Mouse (Mus musculus) limb, embryonic 15.5 days (tissue): ENCODE data around the gene Grm4. TPM values are rescaled to one million over a fixed set of nuclear protein-coding genes. Genes with fewer than 3 reads are reported as not detected.
A peak's percentile ranks its signal among the peaks of the same experiment; 100 is the strongest.

Experiments
- ATAC-seq: fragments of 200-750 bp; cut with Nextera tagmentation; 2 replicates; pipeline ENCODE4 v1.8.0; 2017; ENCODE audit warnings: low read depth, moderate TSS enrichment; ENCODE audit not compliant: insufficient number of reproducible peaks, low FRiP score, low TSS enrichment
- H3K27ac ChIP-seq: fragments of 300-500 bp; sonication (generic); 2 replicates; pipeline ENCODE4 v1.5.1; 2015; ENCODE audit warnings: moderate library complexity, mild to moderate bottlenecking, inconsistent platforms
- H3K27me3 ChIP-seq: fragments of 300-500 bp; sonication (generic); 2 replicates; pipeline ENCODE4 v1.6.1; 2015; ENCODE audit warnings: inconsistent platforms
- H3K36me3 ChIP-seq: fragments of 300-500 bp; sonication (generic); 2 replicates; pipeline ENCODE4 v1.6.1; 2015; ENCODE audit warnings: inconsistent platforms
- H3K4me1 ChIP-seq: fragments of 300-500 bp; sonication (generic); 2 replicates; pipeline ENCODE4 v1.6.1; 2015; ENCODE audit warnings: inconsistent platforms
- H3K4me2 ChIP-seq: fragments of 300-500 bp; sonication (generic); 2 replicates; pipeline ENCODE4 v1.6.1; 2015; ENCODE audit warnings: mild to moderate bottlenecking, inconsistent platforms
- H3K4me3 ChIP-seq: fragments of 300-500 bp; sonication (generic); 2 replicates; pipeline ENCODE4 v1.5.1; 2015; ENCODE audit warnings: mild to moderate bottlenecking, inconsistent platforms
- H3K9ac ChIP-seq: fragments of 300-500 bp; sonication (generic); 2 replicates; pipeline ENCODE4 v1.6.1; 2015; ENCODE audit warnings: inconsistent platforms
- H3K9me3 ChIP-seq: fragments of 300-500 bp; sonication (generic); 2 replicates; pipeline ENCODE4 v1.6.1; 2016; ENCODE audit warnings: inconsistent platforms
- WGBS: fragments of 180-500 bp; shearing (Covaris S2); methylation state at CpG from one replicate; pipeline ENCODE4 v1.1.7; 2015; 5-methylcytosine and 5-hydroxymethylcytosine counted together
- polyA plus RNA-seq: library from polyadenylated mRNA; unstranded; fragments of >200 nt; fragmentation: Nextera tagmentation; extraction: Ambion mirVana; gene quantifications from 2 replicates; pipeline ENCODE4 v1.2.1, GENCODE M21; 2015

The Grm4 gene
- polyA plus RNA-seq, 1 experiment from 2014 or later, result 0.54 TPM

GRCm38 (mm10) chr17:27518700-27519595, 2.3 kb downstream of the Grm4 start:
- Histone ChIP-seq H3K9ac (no peak overlapping the region), H3K36me3 (no peaks in the 10 kb centered on the region), H3K4me1 (peaks cover 5% of the 10 kb centered on the region), H3K4me2 (no peak overlapping the region), H3K9me3 (no peaks in the 10 kb centered on the region), H3K27me3 (peaks cover 82% of the 10 kb centered on the region), H3K27ac (no peak overlapping the region), H3K4me3 (no peak overlapping the region)
- no peak for ATAC-seq
- 54% methylated on average over 15 of the region's 15 CpGs for WGBS

DNA sequence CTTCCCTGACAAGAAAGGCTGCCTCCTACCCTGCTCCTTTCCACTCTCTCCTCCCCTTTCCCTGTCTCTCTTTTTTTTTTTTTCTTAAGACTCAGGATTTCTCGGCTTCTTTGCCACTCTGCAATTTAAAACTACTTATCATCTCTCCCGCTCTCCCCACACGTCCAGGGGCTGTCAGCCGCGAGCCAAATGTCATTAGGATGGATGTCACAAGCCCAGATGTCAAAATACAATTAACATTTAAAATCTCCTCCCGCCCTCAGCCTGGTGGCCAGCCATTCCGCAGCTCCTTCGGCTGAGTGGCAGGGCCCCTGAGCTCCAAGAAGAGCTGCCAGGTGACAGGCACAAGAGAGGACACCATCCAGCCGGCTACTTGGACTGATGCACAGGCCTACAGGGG, 2.9 kb downstream of the Grm4 start:
- no peak for ATAC-seq
- no peak overlapping the region for H3K9ac ChIP-seq
- WGBS, result 27% methylated on average over 9 of the region's 9 CpGs

GRCm38 (mm10) chr17:27513916-27514762, 7.1 kb downstream of the Grm4 start:
- Histone ChIP-seq H3K4me1 (peaks cover 25% of the 10 kb centered on the region), H3K9me3 (no peaks in the 10 kb centered on the region), H3K9ac (no peak overlapping the region), H3K36me3 (no peaks in the 10 kb centered on the region), H3K27me3 (peaks cover 97% of the 10 kb centered on the region), H3K27ac (no peak overlapping the region), H3K4me3 (peak overlapping the region; percentile 54), H3K4me2 (peak overlapping the region; percentile 100)
- no peak for ATAC-seq
- WGBS, result 33% methylated on average over 27 of the region's 27 CpGs

More for the DNA sequence above, 2.9 kb downstream of the Grm4 start:
- Histone ChIP-seq H3K4me3 (no peak overlapping the region), H3K27me3 (peaks cover 89% of the 10 kb centered on the region), H3K27ac (no peak overlapping the region), H3K4me2 (no peak overlapping the region), H3K9me3 (no peaks in the 10 kb centered on the region), H3K36me3 (no peaks in the 10 kb centered on the region), H3K4me1 (peaks cover 12% of the 10 kb centered on the region)

GRCm38 (mm10) chr17:27513279-27513915, 7.8 kb downstream of the Grm4 start:
- Histone ChIP-seq H3K4me3 (peak overlapping the region; percentile 54), H3K4me2 (peak overlapping the region; percentile 100), H3K9me3 (no peaks in the 10 kb centered on the region), H3K27me3 (peaks cover 97% of the 10 kb centered on the region), H3K9ac (peak overlapping the region; percentile 31; the same call in 1 of the 2 replicates), H3K4me1 (peaks cover 25% of the 10 kb centered on the region), H3K36me3 (no peaks in the 10 kb centered on the region), H3K27ac (no peak overlapping the region)
- WGBS, result under 1% methylated on average over 65 of the region's 66 CpGs
- no peak for ATAC-seq

GRCm38 (mm10) chr17:27512619-27513161, 8.5 kb downstream of the Grm4 start:
- Histone ChIP-seq H3K4me1 (peaks cover 25% of the 10 kb centered on the region), H3K36me3 (no peaks in the 10 kb centered on the region), H3K9me3 (no peaks in the 10 kb centered on the region), H3K9ac (peak overlapping the region; percentile 31), H3K4me3 (peak overlapping the region; percentile 54), H3K27ac (no peak overlapping the region), H3K4me2 (peak overlapping the region; percentile 100), H3K27me3 (peaks cover 95% of the 10 kb centered on the region)
- WGBS, result under 1% methylated on average over 72 of the region's 78 CpGs
- ATAC-seq, result no peak

DNA sequence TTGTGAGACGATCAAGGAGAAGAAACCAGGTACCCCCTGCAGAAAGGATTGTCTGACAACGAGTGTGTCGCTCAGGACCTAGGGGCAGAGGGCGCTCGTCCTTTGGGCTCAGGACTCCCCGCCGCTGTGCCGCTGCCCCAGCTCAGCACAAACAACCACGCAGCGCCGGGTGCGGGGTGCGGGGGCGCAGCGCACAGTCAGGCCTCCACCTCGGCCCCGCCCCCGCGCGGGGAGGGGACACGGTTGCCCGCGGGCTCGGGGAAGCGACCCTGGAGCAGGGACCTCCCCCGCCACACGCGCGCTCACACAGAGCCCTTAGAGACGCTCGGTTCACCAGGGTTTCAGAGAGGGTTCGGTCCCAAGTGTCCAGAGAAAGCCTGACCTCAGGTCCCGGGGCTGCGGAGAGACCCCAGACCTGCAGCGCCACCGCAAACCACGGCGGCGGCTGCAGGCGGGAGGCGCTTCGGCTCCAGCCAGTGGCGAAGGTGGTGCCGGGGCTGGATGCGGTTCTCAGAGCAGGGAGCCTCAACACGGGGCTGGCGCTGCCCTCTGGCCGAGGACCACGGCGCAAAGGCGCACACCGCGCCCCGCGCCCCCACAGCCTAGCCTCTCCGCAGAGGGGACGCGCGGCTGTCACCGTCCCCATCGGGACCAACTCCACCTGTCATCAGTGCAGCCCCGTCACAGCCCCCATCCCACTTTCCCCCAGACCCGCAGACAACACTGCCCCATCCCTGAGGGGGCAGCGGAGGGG, 9.2 kb downstream of the Grm4 start:
- Histone ChIP-seq H3K27me3 (peaks cover 94% of the 10 kb centered on the region), H3K4me1 (peaks cover 25% of the 10 kb centered on the region), H3K4me2 (peak overlapping the region; percentile 100), H3K27ac (no peak overlapping the region), H3K36me3 (no peaks in the 10 kb centered on the region), H3K4me3 (peak overlapping the region; percentile 54), H3K9ac (0 out of 2 replicates have a peak overlapping the region, but pooled peaks have one; percentile 31), H3K9me3 (no peaks in the 10 kb centered on the region)
- under 1% methylated on average over 64 of the region's 64 CpGs for WGBS
- ATAC-seq, result no peak

- Histone ChIP-seq H3K27ac (no peak overlapping the region), H3K4me1 (peaks cover 27% of the 10 kb centered on the region), H3K36me3 (no peaks in the 10 kb centered on the region), H3K9me3 (no peaks in the 10 kb centered on the region), H3K4me2 (no peak overlapping the region), H3K27me3 (peaks cover 95% of the 10 kb centered on the region), H3K4me3 (0 out of 2 replicates have a peak overlapping the region, but pooled peaks have one; percentile 54), H3K9ac (no peak overlapping the region)
- ATAC-seq, result no peak
- 88% methylated on average over 7 of the region's 7 CpGs for WGBS
Measured at GRCm38 (mm10) chr17:27511125-27511735, 10.0 kb downstream of the Grm4 start.

GRCm38 (mm10) chr17:27510258-27511124, 10.7 kb downstream of the Grm4 start:
- H3K4me2 ChIP-seq, result no peak overlapping the region
- H3K36me3 ChIP-seq, result no peaks in the 10 kb centered on the region
- 48% methylated on average over 9 of the region's 9 CpGs for WGBS

DNA sequence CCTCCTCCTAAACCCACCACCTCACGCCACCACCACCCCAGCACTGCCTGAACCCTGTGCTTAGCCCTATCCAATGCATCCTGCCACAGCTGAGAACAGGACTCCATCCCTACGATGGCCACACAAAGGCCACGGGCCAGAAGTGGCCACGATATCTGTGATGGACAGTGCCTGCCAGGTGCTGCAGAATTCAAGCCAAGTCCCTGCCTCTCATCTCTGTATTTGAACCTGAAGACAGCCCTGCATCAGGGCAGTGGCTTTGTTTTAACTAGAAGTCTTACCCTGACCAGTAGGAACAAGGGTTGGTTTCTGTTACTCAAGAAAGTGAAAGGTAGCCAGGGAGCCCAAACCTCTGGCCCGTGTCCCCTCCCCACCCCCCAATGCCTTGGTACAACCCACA, 12.1 kb downstream of the Grm4 start:
- H3K4me1 ChIP-seq, result peaks cover 38% of the 10 kb centered on the region
- WGBS, result 76% methylated on average over 5 of the region's 5 CpGs

More at GRCm38 (mm10) chr17:27510258-27511124, 10.7 kb downstream of the Grm4 start:
- H3K9me3 ChIP-seq, result no peaks in the 10 kb centered on the region
- no peak for ATAC-seq
- H3K4me1 ChIP-seq, result peaks cover 34% of the 10 kb centered on the region
- H3K27ac ChIP-seq, result no peak overlapping the region
- H3K9ac ChIP-seq, result no peak overlapping the region
- peaks cover 89% of the 10 kb centered on the region for H3K27me3 ChIP-seq
- H3K4me3 ChIP-seq, result no peak overlapping the region

GRCm38 (mm10) chr17:27508513-27508912, 12.7 kb downstream of the Grm4 start:
- 78% methylated on average over 5 of the region's 5 CpGs for WGBS
- Histone ChIP-seq H3K27ac (no peak overlapping the region), H3K4me1 (peaks cover 32% of the 10 kb centered on the region), H3K9ac (no peak overlapping the region), H3K4me3 (no peak overlapping the region), H3K36me3 (no peaks in the 10 kb centered on the region), H3K9me3 (no peaks in the 10 kb centered on the region), H3K27me3 (peaks cover 81% of the 10 kb centered on the region), H3K4me2 (no peak overlapping the region)
- no peak for ATAC-seq

More for the DNA sequence above, 12.1 kb downstream of the Grm4 start:
- H3K9ac ChIP-seq, result no peak overlapping the region
- no peaks in the 10 kb centered on the region for H3K36me3 ChIP-seq
- H3K27me3 ChIP-seq, result peaks cover 82% of the 10 kb centered on the region
- H3K4me2 ChIP-seq, result no peak overlapping the region
- H3K9me3 ChIP-seq, result no peaks in the 10 kb centered on the region
- no peak overlapping the region for H3K4me3 ChIP-seq
- H3K27ac ChIP-seq, result no peak overlapping the region
- no peak for ATAC-seq
